Mouse (Mus musculus) spleen, postnatal 4 days (tissue): ENCODE data around the gene Crlf1.
A peak's percentile ranks its signal among the peaks of the same experiment; 100 is the strongest.
"Not testable (repeated sequence)": the region's sequence is repeated elsewhere in the genome, so short reads cannot be mapped to it uniquely, and the experiment has no call there.

ENCODE experiments used
- DNase-seq, 2 experiments: peaks; one replicate each; pipeline ENCODE4 v3.0.0; 2022; ENCODE audit warnings: low spot score in 2 of 2

Gene Crlf1

DNA sequence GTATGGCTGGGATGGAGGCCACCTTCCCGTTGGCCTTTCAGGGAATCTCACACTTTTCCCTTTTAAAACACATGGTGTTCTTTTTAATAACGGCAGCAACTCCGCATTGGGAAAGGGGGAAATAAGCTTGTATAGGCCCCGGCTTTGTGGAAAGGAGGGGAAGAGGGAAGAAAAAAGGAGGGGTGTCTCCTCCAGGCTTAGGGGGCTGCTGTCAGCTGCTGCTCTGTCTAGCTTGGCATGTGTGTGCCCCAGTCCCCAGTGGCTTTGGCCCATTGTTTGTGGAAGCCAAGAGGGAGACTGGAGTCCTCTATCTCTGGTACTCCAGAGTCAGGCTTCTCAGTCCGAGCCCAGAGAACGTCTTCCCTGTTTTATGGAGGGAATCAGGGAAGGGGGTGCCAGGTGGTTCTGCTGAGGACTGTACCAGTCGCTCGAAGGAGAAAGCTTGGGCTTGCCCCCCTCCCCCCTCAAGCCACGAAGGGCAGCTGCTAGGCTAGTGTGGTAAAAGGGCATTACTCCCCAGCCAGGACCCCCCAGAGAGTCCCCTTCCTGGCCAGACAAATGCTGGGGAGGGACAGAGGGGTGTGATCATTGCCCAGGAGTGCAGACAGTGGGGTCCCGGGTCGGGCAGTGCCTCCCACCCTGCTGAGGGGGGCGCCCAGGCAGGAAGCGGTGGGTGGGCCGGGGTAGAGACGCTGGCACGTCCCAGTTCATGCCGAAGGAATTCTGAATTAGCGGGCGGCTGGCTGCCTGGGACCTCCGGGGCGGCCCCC is 2.2 kb downstream of the Crlf1 start:
- DNase-seq: no peak

DNA sequence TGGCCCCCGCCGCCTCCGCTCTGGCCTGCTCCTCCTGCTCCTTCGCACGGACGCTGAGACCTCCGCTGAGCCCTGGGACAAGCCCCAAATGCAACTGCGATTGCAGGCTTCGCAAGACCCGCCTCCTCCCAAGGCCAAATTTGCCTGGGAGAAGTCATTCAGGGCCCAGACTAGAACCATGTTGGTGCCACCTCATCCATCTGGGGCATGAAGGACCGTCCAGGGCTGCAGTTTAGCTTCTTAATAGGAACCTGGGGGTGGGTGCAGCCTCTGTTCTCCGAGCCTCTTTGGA is 2.8 kb downstream of the Crlf1 start:
- no peak for DNase-seq

DNA sequence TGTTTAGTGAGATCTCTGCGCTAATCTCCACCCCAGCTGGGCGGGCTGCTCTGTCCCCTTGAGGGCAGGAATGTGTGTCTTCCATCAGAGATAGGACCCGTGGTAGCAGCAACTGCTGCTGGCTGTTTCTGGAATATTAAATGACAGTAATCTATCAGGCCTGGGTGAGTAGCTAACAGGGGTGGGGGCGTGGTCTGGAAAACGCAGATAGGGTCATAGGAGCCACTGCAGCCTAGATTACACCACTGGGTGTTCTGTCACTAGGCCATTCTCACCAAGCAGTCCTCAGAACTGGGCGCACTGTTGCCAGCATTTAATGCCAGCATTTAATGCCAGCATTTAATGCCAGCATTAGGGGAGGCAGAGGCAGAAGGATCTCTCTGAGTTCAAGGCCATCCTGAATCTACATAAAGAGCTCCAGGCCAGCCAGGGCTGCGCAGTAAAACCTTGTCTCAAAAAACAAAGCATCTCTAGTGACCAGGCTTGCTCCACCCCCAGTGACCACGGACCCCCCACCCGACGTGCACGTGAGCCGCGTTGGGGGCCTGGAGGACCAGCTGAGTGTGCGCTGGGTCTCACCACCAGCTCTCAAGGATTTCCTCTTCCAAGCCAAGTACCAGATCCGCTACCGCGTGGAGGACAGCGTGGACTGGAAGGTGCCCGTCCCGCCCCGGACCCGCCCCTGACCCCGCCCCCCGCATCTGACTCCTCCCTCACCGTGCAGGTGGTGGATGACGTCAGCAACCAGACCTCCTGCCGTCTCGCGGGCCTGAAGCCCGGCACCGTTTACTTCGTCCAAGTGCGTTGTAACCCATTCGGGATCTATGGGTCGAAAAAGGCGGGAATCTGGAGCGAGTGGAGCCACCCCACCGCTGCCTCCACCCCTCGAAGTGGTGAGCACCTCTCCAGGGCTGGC is 7.7 kb downstream of the Crlf1 start:
- DNase-seq: peak; percentile 66 to 81

DNA sequence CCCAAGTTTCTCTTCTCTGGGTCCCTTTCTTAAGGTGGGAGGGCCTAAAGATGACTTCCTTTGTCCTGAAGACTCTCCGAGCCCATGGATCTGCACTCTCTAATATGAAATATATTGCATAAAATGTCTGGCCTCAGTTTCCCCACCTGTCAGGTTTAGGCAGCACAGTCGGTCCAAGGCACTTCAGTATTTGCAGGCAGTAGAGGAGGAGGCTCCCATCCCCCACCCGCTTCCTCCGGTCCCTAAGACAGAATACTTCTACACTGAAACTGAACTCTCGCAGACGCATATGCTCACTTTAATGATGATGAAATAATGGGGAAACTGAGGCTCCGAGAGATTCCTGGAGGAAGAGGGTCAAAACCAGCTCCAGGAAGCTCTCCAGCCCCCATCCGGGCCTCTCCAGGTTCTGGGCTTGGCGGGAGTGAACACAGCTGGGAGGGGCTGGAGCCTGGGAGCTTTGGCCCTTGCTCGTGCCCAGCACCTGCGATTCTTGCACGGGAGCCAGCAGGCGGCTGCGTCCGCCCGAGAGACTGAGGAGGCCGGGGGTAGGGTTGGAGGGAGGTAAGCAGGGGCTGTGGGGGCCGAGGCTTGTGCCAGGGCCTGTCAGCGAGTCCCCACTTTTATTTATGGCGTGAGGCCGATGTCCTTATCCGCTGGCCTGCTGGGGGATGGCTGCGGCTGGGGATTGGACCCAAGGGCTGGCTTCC is 9.0 kb downstream of the Crlf1 start:
- DNase-seq: no peak

DNA sequence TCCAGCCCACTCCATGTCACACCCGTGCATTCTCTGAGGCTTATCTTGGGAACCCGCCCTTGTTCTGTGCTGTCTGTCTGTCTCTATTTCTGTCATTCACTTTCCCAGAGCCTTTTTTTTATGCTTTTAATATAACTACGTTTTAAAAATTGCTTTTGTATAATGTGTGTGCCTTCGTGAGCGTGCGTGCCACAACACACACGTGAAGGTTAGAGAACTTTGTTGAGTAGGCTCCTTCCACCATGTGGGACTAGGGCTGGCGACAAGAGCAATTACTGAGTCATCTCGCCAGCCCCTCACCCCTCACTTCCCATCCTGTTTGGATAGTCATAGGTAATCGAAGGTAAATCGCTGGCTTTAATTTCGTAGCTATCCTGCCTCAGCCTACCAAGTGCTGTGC is 9.6 kb downstream of the Crlf1 start:
- no peak for DNase-seq

DNA sequence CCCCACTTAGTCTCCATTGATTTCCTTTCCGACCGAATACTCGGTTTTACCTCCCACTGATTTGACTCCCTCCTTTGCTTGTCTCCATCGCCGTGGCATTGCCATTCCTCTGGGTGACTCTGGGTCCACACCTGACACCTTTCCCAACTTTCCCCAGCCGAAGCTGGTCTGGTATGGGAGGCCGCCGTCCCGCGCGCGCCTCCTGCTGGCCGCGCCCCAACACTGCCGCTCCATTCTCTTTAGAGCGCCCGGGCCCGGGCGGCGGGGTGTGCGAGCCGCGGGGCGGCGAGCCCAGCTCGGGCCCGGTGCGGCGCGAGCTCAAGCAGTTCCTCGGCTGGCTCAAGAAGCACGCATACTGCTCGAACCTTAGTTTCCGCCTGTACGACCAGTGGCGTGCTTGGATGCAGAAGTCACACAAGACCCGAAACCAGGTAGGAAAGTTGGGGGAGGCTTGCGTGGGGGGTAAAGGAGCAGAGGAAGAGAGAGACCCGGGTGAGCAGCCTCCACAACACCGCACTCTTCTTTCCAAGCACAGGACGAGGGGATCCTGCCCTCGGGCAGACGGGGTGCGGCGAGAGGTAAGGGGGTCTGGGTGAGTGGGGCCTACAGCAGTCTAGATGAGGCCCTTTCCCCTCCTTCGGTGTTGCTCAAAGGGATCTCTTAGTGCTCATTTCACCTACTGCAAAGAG is 10.2 kb downstream of the Crlf1 start:
- peak; percentile 71 to 89 for DNase-seq

DNA sequence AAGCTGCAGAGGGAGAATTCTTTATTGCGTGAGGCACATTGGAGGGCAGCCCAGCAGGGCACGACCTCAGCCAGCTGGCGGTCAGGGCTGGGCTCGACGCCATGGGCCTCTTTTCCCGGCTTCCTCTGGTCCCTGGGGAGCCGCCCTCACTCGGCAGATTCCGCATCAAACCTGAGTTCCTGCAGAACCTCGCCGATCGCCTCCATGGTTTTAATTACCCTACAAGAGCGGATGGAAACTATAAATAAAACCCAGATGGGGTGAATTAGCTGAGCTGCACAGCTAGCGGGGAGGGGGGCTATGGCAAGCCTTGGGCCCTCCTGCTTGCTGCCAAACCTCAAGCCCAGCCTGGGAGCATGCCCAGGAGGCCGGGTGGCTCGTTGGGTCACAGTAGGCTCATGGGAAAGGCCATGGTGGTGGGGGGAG is 11.3 kb downstream of the Crlf1 start:
- DNase-seq: no peak

DNA sequence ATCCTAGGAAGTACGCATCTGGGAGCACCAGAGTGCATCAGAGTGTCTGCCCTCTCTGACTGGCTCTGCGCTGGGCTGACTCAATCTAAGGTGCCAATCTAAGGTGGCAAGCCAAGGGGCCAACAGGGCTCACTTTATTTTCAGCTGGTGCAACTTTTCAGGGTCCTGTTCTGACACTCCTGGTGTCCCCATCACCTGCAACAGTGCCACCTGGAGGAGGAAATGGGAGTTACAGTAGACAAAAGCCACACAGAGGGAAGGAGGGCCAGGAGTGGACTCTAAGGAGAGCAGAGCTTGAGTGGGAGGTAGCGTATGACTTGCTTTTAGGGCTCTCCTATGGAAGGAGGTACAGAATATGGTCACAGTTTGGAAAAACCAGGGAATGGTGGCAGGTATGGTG is 11.9 kb downstream of the Crlf1 start:
- peak; percentile 85 to 96 for DNase-seq

DNA sequence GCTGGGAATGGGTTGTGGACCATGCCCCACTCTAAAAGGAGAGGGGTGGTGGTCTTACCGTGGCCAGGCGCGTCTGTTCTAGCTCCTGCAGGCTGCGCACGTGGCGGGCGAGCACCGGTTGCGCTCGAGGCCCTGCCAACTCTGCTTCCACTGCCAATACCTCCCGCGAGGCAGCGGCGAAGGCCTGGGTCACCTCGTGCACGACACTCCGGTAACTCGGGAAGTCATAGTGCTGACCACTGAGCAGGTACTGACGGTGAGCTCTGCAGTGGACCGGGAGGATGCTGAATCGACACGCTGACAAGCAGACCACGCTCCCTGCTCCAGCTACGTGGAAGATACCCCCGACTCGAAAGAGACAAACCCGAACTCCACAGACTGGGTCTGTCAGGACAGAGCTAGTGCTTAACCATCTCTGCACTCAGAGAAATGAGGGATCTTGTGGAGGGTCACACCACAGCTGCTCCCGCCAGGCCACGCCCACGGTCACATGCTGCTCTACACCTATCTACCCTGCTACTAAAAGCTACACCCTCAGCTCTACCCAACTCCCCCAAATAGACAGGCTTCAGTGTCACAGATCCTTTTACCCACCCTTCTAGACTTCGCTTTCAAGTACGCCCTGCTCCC is 12.9 kb downstream of the Crlf1 start:
- DNase-seq: no peak

DNA sequence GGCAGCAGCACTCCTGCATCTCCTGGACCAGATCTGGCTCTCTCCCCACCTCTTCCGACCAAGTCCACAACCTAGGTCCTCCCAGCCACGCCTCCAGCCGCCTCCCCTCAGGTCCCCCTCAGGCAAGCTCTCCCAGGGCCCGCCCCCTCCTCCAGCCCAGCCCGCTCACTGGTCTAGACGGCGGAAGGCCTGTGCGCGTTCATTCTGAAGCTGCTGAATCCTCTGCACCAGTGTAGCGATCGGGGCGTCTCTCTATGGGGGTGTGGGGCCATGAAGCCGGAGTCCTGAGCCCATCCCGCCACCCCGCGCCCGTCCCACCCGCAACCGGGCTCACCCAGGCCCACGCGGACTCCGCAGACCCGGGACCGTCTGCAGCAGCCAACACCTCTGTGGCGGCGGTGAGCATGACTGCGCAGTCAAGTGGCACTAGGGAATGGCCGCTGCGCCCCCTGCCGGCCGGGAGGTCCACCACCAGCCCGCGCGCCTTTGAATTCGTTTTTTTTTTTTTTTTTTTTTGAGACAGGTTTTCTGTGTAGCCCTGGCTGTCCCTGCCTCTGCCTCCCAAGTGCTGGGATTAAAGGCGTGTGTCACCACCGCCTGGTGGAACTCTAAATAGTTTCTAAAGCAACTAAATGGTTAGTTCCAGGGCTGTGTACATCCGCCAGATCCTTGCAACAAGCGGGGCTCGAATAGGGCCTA is 13.5 kb downstream of the Crlf1 start, which contains the start of gene Rex1bd:
Gene Rex1bd (minus strand): TSS at position 425 of the 699 bp plus-strand sequence.
- peak; percentile 93 to 99 for DNase-seq

DNA sequence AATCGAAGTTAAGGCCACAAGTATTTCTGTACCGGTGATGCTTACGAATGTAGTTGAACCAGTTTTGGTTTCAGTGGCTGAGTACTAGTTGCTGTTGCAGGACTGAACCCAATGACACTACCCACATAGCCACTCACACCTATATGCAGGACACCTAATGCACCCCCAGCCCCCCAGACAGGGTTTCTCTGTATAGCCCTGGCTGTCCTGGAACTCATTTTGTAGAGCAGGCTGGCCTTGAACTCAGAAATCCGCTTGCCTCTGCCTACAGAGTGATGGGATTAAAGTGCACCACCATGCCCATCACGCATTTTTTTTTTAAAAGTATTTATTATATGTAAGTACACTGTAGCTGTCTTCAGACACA is 14.1 kb downstream of the Crlf1 start:
- DNase-seq: no peak

DNA sequence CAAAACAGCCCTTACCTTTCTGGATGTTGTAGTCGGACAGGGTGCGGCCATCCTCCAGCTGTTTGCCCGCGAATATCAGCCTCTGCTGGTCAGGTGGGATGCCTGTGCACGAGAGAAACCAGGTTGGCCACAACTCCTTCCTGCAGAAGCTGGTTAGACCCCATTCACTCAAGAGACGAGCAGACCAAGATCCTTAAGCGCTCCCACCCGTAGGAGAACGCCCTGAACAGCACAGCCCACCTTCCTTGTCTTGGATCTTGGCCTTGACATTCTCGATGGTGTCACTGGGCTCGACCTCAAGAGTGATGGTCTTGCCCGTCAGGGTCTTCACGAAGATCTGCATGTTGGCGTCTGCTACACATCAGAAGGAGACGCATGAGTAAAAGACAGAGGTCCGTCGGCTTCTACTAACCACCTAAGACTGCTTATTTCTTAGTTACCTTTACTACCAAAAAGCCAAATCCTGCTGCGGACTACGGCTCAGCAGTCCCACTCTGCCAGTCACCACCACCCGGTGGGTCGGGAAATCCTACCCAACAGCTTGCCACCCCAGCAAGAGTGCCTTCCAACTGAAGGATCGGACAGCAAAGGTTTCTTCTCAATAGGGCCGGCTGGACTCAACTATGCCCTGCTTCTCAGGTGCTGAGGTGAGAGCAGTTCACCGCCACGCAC is 16.5 kb downstream of the Crlf1 start:
- DNase-seq: no peak

DNA sequence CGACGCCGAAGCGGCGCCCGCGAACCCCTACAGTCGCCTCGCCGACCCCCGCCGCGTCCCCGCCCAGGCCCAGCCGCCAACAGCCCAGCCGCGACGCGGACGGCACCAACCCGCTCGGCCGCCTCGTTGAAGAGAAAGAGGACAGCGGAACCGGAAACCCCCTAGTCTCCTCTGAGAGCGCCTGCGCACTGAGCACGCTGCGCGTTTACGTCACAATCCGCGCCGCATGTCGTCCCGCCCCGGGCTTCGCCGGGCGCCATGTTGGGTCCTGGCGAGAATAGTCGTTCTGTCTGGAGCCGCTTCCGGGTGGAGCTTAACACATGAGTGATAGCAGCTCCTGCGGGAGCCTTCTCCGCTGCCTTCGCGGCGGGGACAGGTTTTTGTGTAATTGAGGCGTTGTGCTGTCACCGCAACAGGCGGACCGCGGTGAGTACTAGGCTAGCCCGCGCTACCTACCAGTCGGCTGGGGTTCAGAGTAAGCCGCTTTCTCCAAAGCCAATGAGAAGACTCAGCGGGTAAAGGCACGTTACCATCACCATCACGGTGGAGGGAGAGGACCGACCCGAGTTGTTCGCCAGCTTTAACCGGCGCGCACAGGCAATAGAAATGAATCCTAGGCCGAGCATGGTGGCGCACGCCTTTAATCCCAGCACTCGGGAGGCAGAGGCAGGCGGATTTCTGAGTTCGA is 17.4 kb downstream of the Crlf1 start, which contains the start of gene Uba52:
Gene Uba52 (minus strand): TSS at position 574 of the 688 bp plus-strand sequence.
- peak; percentile 97 for DNase-seq

DNA sequence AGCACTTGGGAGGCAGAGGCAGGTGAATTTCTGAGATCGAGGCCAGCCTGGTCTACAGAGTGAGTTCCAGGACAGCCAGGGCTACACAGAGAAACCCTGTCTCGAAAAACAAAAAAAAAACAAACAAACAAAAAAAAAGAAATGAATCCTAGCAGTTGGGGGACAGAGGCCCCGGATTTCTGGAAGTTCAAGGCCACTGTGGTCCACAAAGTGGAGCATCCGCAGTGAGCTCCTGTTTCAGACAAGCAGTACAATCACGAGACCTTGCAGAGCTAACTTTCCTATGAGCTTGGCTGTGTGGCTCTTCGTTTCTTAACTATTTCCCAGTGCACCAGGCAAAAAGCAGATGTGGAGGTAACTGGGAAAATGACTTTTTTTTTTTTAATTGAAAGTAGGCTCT is 18.2 kb downstream of the Crlf1 start:
- not testable (repeated sequence) for DNase-seq

DNA sequence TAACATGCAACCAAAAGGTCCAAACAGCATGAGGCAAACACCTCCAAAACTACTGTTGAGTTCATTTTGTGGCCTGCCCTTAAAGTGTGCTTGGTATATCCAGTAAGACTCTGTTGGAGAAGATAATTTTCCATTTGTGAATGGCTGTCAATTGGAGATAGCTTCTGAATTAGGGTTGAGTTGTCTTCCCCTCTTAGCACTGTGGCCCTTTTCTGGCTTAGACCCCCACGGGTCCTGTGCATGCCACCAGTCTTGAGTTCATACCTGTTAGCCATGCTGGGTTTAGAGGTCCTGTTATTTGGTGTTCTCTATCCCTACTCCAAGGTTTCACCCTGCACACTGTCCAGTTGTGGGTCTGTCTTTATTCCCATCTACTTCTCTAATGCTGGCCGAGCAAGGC is 18.8 kb downstream of the Crlf1 start:
- DNase-seq: no peak

DNA sequence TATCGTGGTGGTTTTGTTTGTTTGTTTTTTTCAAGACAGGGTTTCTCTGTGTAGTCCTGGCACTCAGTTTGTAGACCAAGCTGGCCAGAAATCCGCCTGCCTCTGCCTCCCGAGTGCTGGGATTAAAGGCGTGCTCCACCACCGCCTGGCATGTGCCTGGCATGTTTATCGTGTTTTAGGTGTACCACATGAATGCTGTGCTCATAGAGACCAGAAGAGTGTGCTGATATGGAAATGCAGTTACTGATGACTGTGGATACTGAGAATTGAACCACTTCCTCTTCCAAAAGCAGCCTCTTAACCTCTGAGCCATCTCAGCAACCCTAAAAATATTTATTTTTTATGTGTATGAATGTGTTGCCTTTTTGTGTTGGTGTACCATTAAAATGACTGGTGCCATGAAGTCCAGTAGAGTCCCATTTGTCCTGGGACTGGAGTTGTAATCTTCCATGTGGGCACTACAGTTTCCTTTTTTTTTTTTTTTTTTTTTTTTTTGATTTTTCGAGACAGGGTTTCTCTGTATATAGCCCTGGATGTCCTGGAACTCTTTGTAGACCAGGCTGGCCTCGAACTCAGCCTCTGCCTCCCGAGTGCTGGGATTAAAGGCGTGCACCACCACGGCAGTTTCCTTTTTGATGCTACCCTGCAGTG is 19.4 kb downstream of the Crlf1 start:
- DNase-seq: no peak

DNA sequence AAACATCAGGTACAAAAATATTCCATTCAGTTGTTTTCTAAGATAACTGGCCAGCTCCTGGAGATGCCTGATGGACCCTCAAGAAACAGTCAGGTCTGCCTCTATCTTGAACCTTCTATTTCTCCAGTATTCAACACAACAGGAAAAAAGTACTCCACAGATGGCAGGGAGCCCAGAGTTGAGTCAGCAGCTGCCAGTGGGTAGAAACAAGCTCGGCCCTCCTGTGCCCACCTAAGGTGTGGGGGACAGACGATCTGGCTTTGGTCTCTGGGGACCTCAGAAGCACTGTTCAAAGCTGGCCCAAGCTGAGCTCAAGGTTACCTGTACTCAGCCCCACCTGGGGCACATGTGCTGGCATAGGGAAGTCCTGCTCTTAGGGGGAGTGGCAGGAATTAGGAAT is 20.5 kb downstream of the Crlf1 start:
- DNase-seq: no peak

DNA sequence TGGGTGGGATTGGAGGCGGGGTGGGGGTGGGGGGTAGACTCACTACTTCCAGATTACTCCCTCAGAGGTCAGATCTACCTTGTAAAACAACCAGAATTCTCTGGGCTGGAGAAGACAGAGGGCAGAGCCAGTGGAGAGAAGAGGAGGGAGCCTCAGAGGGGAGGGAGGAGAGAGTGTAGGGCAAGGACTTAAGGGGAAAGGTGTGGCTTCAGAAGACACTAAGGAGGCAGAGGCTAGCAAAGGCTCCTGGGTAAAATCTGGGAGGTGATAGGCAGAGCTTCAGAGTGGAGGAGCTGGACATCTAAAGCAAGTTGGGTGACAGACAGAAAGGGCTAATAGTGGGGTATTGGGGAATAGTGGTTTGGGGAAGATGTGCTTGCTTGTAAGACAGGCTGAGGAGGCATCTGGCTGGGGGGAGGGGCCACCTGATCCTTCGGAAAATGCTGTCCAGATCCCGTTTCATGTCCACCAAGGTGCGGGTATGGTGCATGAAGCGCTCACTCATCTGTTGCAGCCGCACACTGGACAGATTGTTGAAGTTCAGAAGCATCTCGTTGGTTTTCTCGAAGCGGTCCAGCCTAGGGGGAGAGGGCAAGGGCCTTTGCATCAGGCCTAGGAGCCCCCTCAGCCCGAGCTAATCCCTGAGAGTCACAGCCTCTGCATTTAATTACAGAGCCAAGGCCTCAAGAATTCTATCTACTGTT is 25.1 kb downstream of the Crlf1 start:
- no peak for DNase-seq
